Mouse (Mus musculus): ENCODE results near the gene Abcf2.

Abcf2 gene

DNA sequence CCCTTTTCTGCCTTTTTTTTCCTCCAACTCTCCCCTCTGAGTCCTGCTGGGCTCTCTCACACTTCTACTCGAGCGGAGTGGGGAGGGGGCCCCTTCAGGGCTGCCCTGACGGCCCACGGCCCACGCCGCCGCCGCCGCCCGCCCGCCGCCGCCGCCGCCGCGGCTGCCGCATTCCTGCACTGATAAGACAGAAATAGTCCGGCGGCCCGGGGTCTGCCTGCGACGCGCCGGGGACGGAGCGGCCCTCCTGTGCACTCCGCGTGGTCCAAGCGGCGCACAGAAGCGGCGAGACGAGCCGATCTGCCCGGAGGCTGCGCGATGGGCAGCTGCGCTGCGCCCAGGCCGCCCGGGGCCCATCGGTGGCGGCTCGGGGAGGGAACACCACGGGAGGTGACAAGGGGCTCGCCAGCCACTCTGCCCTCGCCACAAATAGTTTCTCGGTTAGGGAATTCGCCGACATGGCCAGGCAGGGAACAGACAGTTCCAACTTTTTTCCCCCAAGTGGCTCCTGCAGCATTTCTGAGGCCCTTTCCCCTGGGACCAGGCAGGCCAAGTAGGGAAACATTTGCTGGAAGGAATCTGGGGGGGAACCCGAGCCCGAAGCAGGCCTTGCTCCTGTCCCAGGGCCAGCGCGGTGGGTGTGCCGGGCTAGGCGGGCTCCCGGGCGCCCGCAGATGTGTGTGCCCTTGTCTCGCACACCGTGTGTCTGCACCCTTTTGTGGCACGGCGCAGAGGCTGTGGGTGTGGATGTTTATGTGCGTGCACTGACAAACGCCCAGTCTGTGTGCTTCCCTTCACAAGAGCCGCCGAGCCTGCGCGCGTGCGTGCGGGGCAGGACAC is 24.9 kb upstream of the Abcf2 start:
- peak; percentile 80 for DNase-seq (ENCODE audit: low read depth, low spot score)

DNA sequence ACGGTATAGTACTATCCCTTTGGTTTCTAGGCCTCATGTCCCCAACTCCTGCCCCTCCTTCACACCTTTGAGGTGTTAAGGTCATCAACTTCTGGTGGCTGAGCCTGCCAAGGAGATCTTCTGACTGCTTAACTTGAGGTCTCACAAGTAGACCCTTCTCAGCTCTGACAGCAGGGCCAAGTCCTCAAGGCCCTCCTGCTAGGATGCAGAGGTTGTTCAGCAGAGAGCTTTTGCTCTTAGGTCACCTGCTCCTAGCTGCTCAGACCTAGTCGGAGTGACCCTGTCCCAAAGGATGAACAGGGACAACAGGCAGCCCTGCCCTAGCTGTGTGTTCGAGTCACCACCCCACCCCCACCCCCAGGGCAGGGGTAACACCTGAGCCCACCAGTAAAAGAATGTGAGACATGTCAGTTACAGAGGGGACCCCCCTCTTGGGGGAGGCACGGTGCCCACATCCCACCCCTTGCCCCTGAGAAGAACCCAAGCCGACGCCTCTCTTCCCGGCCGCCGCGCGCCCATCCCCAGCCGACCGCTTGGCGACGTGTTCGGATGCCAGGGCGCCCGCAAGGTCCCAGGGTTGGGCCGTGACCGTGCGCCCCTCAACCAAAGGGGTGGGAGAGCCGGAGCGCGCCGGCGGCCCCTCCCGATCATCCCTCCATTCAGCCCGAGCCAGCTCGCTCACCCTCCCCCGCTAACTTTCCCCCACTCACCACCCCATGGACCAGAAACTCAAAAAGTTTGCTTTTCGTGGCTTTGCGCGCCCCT is 24.0 kb upstream of the Abcf2 start:
- DNase-seq (ENCODE audit: low read depth, low spot score) = no peak

DNA sequence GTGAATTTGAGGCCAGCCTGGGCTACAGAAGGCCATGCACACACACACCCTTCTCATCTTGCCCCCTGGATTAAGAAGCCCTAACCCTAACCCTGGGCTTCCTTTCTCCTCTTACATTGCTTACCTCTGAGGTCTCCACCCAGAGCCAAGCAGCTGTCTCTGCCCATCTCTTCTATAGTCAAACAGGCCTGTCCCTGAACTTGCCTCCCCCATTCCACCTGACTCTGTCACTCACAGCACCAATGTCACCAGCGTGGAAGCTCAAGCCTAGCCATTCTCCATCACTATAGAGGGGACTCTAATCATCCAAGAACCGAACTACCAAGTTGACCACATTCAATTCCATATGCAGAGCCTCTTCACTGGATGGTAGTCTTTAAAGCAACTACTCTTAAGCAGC is 23.0 kb upstream of the Abcf2 start:
- DNase-seq (ENCODE audit: low read depth, low spot score) = no peak

DNA sequence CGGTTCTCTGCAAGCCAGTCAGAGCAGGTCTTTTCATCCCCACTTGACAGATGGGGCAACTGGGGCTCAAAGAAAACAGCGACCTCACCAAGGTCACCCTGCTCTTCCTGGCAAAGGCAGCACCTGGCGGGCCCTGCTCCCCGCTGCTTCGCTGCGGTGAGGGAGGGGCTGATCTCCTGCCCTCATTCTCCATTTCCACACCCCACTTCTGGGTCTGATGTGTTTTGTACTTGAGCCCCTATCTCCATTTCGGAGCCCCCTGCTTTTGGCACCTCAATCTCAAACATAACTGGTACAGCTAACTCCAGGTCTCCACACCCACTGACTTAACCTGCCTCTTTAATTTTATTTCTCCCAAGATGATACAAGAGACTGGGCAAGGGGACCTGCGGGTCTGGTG is 21.9 kb upstream of the Abcf2 start:
- no peak for DNase-seq (ENCODE audit: low read depth, low spot score)

DNA sequence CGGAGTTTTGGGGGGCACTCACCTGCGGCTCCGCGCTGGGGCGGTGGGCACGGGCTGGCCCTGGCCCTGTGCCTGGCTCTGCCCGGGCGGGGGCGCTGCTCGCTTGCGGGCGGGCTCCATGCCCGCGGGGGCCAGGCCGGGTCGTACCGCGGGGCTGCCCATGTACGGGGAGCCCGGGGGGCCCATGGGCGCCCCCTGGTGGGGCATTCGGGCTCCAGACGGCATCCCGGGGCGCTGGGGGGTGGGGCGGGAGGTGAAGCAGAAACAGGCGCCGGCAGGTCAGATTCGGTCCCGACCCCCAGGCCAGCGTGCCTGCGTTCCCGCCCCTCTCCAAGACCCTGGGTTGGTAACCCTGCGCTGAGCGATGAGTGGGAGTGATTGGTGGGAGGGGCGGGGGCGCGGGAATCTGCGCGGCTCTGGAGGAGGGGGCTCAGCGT is 21.3 kb upstream of the Abcf2 start:
- DNase-seq (ENCODE audit: low read depth, low spot score) = peak; percentile 86

DNA sequence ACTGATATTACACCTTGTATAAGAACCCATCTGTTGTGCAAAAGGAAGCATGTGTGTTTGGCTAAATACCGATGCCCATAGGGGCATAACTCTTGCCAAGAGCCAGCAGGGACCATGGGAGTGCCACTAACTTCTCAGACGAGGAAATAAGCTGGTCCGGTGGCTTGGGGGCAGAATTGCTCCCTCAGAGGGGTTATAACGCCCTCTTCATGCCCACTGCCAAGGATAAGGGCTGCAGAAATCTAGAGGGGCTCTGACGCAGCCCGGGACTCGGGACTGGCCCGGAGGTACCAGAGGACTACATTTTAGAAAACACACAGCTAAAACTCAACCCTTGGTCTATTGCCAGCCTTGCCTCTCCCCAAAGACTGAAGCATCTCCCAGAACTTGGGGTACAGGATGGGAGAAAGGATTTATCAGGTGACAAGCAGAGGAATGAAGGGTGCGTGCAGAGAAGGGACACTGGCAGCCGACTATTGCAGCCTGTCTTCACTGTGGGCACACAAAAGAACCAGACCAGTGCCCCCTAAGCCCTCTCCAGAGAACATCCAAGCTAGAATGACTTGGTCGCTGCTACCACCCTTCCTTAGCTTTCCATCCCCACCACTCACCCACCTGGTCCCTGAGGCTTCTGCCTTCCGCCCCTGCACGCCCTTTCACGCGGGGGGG is 20.8 kb upstream of the Abcf2 start:
- no peak for DNase-seq (ENCODE audit: low read depth, low spot score)

DNA sequence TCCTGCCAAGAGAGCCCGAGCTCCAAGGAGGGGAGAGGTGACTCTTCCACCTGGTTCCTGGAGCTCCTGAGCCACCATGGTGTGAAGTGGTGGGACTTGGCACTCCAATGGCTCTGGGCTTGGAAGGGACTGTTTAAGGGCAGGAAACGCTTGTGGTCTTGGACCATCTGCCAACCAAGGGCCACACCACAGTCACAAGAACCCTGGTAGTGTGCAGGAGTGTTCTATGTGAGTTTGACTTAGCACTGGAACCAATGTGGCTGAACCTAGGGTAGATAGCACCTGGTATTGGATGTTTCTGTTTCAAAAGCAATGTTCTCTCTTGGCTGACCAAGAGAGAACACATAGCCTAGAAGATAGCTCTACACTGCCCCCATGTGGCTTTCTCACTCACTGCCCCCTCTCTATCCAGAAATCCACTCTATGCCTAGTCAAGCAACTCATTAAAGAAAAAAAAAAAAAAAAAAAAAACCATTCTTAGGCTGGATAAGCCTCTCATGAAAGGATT is 20.0 kb upstream of the Abcf2 start:
- peak; percentile 87 for DNase-seq (ENCODE audit: low read depth, low spot score)

DNA sequence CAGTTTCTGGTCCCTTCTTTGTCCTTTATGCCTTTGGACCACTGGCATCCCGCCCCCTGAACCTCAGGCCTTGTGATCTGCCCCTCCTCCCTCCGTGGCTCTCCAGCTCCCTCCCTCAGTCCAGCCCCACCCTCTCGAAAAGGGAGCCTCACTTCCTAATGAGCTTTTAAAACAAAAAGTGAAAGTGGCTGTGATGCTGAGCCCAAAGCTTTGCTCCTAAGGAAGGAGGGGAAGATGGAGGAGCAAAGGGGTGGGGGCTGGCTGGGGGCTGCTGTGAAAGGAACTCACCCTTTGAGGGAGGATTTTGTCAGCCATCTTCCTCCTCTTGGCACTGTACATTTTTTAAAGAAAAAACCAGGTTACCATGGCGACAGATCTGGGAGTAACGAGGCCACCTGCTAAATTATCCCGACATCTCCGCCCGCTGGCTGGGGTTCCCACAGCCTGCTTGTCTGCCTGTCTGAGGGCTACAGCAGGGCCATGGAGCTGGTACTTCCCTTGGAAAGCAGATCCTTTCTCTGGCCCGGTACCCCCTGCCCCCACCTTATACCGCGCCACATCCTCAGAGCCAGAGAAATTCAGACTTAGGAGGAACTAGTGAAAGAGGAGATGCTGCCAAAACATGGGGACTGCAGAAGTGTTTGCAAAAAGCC is 19.4 kb upstream of the Abcf2 start:
- no peak for DNase-seq (ENCODE audit: low read depth, low spot score)

DNA sequence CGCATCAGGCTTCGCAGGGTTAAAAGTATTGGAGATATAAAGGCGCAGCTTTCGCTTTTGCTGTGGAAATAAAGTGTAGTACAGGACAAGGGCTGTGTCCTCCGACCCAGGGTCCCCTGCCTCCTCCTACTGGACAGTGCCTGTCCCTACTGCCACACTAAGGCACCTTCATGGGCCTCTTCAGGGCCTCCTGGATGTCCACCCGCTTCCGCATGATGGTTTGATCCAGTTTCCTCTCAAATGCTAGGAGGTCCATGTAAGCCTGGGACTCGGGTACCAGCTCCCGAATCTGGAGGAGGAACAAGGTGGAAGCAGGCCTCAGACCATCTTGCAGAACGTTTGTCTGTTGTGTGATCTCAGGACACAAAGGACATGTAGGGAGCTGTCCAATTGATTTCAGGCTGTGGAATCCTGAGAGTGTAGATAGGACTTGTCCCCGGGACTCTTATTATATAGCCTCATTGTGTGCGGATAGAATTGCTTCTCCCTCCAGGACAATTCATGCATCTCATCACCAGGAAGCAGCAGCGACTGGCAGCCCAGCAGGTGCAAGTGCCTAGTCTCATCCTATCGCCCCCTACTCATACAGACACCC is 18.6 kb upstream of the Abcf2 start:
- DNase-seq (ENCODE audit: low read depth, low spot score) = no peak

DNA sequence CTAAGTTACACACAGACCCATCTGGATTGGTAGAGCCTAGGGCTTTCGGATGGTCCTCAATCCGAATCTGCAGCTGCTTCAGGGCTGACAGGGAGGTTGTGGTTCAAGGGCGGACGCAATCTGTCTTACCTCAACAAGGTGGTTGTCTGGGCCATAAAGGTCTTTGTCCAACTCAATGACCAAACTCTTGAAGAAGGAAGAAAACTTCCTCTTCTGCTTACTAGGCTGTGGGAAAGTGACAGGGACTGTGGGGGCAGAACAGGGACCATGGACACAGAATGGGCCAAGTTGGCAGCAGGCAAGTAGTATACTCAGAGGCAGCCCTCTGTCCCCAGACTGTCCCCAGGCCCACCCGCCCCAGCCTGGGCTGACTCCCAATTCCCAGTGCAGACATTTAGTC is 18.0 kb upstream of the Abcf2 start:
- DNase-seq (ENCODE audit: low read depth, low spot score) = no peak

DNA sequence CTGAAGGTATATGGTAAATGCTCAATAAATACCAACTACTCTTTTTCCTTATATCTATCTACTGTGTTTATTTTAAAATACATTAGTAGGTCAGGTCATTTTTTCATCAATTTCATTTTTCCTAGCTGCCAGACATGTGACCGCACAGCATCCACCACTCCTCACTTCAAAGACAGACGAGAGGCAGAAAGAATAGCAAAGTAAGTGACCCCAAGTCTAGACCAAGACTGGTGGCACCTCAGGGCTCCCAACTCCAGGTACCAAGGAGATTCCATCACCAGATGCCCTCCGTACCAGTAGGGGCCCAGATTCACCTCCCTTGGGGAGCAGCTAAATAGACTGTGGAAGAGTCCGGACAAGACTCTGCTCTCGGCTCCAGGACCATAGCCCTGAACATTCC is 17.1 kb upstream of the Abcf2 start:
- DNase-seq (ENCODE audit: low read depth, low spot score) = no peak

DNA sequence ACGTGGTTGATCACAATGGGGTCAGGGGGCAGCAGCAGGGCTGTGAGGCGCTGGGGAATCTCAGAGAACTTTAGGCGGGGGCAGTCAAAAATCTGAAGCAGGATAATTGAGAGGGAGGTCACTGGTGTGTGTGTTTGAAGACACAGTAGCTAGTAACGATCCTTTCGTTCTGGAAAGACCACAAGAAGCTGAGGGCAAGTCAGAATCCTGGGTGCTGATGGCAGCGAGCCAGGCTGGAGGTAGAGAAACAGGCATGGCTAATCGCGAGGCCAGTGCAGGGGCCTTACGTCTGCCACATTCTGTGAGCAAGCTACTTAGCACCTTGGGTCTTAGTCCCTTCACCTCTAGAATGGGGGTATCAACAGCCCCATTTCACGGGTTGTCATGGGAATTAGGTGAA is 16.7 kb upstream of the Abcf2 start:
- no peak for DNase-seq (ENCODE audit: low read depth, low spot score)

DNA sequence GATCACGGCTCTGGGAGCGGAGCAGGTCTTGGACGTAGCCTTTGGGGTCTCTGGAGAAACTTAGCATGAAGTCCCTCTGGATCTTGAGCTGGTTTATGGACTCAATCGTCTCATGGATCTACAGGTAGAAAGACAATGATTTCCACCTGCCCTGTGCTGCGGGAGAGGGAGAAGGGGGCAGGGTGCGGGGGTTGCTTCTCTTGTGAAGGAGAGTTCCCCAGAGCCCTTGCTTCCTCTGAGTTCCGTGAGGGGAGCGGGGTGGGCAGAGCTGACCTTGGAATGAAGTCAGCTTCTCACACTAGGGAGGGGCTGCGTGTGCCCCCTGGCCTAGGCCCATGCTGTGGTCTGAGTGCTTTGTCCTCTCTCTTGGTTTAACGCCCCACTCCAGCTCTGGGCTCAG is 16.0 kb upstream of the Abcf2 start:
- no peak for DNase-seq (ENCODE audit: low read depth, low spot score)

DNA sequence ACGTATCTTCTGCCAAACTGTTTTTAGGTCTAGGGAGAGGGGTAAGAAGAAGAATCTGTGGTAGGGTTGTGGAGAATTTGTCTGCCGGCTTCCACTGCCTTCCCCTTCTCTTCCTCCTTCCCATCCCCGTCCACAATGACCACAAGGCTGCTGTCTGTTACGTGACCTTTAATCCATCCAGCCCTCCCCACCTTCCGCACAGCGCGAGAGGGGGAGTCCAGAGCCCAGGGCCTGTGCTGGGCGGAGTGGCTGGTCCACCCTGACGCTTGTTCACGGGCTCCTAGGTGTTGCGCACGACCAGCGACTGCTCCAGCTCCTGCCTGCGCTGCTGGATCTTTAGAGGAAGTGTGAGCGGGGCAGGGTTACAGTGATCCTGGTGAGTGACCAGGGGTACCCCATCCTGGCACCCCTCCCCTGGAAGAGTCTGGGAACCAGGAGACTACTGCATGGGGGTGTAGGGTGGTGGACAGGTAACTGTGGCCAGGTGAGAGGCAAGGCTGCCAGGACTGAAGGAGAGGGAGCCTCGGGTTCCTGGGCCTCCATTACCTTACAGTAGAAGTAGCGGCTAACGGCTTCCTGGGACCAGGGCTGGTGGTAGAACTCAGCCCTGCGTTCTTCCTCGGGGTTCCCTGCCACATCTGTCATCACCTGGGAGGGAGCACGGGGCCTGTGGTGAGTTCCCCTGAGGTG is 15.3 kb upstream of the Abcf2 start:
- DNase-seq (ENCODE audit: low read depth, low spot score) = no peak

DNA sequence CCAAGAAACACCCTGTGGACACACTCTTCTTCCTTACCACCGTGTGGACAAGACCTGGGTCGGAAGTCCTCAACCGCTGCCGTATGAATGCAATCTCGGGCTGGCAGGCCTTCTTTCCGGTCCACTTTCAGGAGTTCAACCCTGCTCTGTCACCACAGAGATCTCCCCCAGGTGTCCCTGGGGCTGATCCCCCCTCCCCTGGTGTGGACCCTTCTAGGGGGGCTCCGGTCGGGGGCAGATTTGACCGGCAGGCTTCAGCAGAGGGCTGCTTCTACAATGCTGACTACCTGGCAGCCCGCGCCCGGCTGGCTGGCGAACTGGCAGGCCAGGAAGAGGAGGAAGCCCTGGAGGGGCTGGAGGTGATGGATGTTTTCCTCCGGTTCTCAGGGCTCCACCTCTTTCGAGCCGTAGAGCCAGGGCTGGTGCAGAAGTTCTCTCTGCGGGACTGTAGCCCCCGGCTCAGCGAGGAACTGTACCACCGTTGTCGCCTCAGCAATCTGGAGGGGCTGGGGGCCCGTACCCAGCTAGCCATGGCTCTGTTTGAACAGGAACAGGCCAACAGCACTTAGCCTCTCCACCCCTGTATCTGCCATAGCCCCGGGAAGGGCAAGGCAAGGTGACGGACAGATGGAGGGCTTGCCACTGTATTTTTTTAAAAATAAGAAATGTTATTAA is 14.7 kb upstream of the Abcf2 start:
- DNase-seq (ENCODE audit: low read depth, low spot score) = no peak

DNA sequence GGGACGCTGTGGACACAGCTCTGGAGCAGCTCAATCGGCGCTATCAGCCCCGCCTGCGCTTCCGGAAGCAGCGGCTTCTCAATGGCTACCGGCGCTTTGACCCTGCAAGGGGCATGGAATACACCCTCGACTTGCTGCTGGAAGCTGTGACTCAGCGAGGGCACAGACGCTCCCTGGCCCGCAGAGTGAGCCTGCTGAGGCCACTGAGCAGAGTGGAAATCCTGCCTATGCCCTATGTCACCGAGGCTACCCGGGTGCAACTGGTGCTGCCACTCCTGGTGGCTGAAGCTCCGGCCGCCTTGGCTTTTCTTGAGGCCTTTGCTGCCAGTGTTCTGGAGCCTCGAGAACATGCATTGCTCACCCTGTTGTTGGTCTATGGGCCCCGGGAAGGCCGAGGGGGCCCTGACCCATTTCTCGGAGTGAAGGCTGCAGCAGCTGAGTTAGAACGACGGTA is 14.0 kb upstream of the Abcf2 start:
- DNase-seq (ENCODE audit: low read depth, low spot score) = no peak

DNA sequence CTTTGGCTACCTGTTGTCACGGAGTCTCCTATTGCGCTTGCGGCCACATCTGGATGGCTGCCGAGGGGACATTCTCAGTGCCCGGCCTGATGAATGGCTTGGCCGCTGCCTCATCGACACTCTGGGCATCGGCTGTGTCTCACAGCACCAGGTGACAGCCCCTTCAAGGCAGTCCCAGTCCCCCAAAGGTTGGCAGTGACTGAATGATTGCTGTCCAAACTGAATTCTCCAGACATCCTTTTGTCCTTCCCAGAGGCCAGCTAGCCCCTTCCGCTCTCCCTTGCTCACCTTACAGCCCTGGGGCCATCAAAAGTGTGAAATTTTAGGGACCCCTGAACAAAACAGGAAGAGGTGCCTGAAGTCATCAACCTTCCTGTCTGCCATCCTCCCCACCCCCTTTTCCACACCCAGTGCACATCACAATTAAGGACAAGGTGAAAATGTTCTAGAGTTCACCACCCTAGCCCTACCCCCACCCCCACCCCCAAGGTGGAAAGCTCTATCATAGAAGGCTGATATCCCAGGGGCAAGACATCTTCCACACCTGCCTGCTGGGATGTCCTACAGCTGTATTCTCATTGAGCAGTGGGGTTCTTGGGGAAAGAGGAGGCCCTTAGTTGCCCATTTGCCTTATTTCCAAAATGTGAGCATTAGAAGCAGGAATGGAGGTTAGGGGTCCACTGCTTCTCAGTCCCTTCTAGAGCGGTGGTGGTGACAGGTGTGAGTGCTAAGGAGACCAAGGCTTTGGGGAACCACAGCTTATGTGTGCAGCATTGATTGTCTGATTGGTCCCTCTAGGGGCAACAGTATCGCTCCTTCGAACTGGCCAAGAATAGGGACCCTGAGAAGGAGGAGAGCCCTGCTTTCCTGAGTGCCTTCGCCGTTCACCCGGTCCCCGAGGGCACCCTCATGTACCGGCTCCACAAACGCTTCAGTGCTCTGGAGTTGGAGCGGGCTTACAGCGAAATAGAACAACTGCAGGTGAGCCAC is 12.5 kb upstream of the Abcf2 start:
- DNase-seq (ENCODE audit: low read depth, low spot score) = no peak

DNA sequence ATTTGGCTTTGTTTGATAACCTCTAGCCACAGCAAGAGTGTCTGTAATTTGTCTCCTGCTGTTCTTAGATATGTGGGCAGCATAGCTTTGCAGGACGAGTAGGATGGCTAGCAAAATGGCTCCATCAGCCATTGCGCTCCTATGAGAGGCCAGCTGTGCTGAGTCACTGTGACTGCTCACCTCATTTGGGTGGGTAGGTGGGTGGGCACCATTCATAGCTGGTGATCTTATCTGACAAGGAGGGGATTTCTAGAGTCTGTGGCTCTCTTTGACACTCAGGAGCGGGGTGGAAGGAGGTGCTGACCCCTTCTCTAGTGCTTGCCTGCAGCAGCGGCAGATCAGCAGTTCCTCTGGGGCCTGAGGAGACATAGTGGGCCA is 9.9 kb upstream of the Abcf2 start:
- no peak for DNase-seq (ENCODE audit: low read depth, low spot score)

All from ZHBTc4 (cell line).